In genomic region chr3:38986379-38986778, GRCm38 (mm10) we compare ENCODE assay signal across 28 mouse cellular contexts.
"Had no signal": no experiment of that assay in that cellular context is flagged by ENCODE, and none has a peak within 500 bp of the region (broad histone marks: within the 10 kb centered on the region; RNA-seq: fewer than 3 reads in every experiment).

No protein-coding gene starts in this region.

- H3K9ac ChIP-seq: embryonic facial prominence, embryonic 12.5 days; embryonic facial prominence, embryonic 13.5 days; embryonic facial prominence, embryonic 15.5 days; forebrain, embryonic 12.5 days; forebrain, embryonic 13.5 days; forebrain, embryonic 15.5 days; forebrain, postnatal 0 days had no signal

- ATAC-seq: forebrain, embryonic 13.5 days; forebrain, embryonic 14.5 days; forebrain, embryonic 16.5 days; forebrain, postnatal 0 days had no signal

- DNase-seq: cerebellum, adult 8-10 months; cerebellum, adult 9-10 months; cerebellum, adult 9-11 months; cerebellum, postnatal 10 days; cerebellum, postnatal 14 days; cerebellum, postnatal 25 days; cerebellum, postnatal 36 days; embryo, embryonic 11 days; forebrain, postnatal 0 days; gastrocnemius, adult 2 months; gastrocnemius, postnatal 10 days; gastrocnemius, postnatal 14 days; gastrocnemius, postnatal 25 days; gastrocnemius, postnatal 36 days; heart, adult 11 months; heart, adult 18-20 months; heart, adult 2 months had no signal

- H3K9me3 ChIP-seq: embryonic facial prominence, embryonic 10.5 days; embryonic facial prominence, embryonic 12.5 days; embryonic facial prominence, embryonic 13.5 days; embryonic facial prominence, embryonic 15.5 days; forebrain, embryonic 10.5 days; forebrain, embryonic 12.5 days; forebrain, embryonic 13.5 days; forebrain, embryonic 15.5 days had no signal

- H3K4me1 ChIP-seq: embryonic facial prominence, embryonic 10.5 days; embryonic facial prominence, embryonic 12.5 days; embryonic facial prominence, embryonic 15.5 days; forebrain, embryonic 10.5 days; forebrain, embryonic 12.5 days; forebrain, embryonic 13.5 days had no signal

- H3K4me3 ChIP-seq: embryonic facial prominence, embryonic 10.5 days; embryonic facial prominence, embryonic 12.5 days; embryonic facial prominence, embryonic 13.5 days; embryonic facial prominence, embryonic 15.5 days; erythroblast, embryonic 14.5 days; forebrain, embryonic 10.5 days; forebrain, embryonic 12.5 days; forebrain, embryonic 13.5 days; forebrain, embryonic 15.5 days; gastrocnemius, adult 2 months; heart, adult 2 months had no signal

- H3K27me3 ChIP-seq: embryonic facial prominence, embryonic 12.5 days; embryonic facial prominence, embryonic 13.5 days; embryonic facial prominence, embryonic 15.5 days; forebrain, embryonic 12.5 days; forebrain, embryonic 13.5 days; forebrain, embryonic 15.5 days had no signal

- H3K4me2 ChIP-seq: embryonic facial prominence, embryonic 12.5 days; embryonic facial prominence, embryonic 13.5 days; embryonic facial prominence, embryonic 15.5 days; forebrain, embryonic 12.5 days; forebrain, embryonic 13.5 days; forebrain, embryonic 15.5 days had no signal

- H3K27ac ChIP-seq: embryonic facial prominence, embryonic 10.5 days; embryonic facial prominence, embryonic 12.5 days; embryonic facial prominence, embryonic 13.5 days; embryonic facial prominence, embryonic 15.5 days; forebrain, embryonic 10.5 days; forebrain, embryonic 12.5 days; forebrain, embryonic 13.5 days; forebrain, embryonic 15.5 days; gastrocnemius, adult 2 months; heart, adult 2 months had no signal
